Mouse (Mus musculus) heart, adult 18-20 months (tissue): Measurements from ENCODE around the gene Chaf1b. TPM values are rescaled to one million over a fixed set of nuclear protein-coding genes. Genes with fewer than 3 reads are reported as not detected.

Experiments used
- DNase-seq, 2 experiments: peaks; one replicate each; pipeline ENCODE4 v3.0.0; 2021 to 2022; ENCODE audit warnings: mixed read lengths in 1 of 2
- total RNA-seq, 2 experiments: library from RNA; stranded (reverse); gene quantifications; 2 replicates each; pipeline ENCODE4 v1.2.3; 2021

Chaf1b gene
- total RNA-seq, 2 experiments from 2014 or later, result 0.40 to 0.57 TPM

DNA sequence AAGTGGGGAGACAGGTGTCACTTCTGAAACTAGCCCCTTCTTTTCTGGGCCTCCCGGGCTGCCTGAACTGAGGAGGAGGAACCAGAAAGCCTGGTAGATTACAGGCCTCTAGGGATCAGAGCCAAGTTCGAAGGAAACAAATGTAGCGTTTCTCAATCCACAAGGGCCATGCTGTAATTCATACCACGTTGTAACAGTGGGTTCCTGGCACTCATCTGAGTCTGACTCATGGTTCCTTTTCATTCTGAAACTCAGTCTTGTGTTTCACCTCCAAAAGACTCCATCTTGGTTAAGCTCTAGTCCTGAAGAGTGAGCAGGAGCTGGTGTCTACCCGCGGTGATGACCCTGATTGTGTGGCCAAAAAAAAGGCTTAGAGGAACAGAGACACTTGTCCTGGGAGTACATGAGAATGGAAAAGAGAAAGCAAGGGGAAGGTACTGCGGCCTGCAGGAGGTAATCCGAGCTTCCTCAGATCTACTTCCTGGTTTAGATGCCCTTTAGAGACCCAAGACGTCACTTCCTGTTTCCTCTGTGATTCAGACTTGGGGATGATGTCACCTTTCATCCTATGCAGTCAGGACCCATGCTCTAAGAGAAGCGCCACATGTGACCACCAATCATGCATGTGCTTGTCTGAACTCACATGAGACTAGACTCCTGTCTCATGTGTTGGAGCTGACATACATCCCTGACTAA, 30.3 kb downstream of the Chaf1b start:
- peak in 1 of 2 experiments; percentile 47 for DNase-seq

DNA sequence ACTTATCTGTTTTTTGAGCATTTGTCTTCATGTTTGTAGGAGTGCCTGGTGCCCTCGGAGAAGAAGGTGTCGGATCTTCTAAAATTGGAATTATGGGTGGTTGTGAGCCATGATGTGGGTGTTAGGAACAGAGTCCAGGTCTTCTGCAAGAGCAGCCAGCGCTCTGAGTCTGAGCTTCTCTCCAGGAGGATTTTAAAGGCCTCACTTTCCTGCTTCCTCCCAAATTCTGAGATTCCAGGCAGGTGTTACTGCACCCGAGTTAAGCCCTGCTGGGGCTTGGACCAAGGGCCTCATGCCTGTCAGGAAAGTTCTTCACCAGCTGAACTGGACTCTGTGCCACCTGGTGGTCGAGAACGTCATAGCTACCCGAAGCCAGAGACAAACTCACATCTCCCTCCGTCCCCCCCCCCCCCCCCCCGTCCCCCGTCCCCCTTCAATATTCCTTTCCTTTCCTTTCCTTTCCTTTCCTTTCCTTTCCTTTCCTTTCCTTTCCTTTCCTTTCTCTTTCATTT, 31.7 kb downstream of the Chaf1b start:
- peak; percentile 19 to 41 for DNase-seq

DNA sequence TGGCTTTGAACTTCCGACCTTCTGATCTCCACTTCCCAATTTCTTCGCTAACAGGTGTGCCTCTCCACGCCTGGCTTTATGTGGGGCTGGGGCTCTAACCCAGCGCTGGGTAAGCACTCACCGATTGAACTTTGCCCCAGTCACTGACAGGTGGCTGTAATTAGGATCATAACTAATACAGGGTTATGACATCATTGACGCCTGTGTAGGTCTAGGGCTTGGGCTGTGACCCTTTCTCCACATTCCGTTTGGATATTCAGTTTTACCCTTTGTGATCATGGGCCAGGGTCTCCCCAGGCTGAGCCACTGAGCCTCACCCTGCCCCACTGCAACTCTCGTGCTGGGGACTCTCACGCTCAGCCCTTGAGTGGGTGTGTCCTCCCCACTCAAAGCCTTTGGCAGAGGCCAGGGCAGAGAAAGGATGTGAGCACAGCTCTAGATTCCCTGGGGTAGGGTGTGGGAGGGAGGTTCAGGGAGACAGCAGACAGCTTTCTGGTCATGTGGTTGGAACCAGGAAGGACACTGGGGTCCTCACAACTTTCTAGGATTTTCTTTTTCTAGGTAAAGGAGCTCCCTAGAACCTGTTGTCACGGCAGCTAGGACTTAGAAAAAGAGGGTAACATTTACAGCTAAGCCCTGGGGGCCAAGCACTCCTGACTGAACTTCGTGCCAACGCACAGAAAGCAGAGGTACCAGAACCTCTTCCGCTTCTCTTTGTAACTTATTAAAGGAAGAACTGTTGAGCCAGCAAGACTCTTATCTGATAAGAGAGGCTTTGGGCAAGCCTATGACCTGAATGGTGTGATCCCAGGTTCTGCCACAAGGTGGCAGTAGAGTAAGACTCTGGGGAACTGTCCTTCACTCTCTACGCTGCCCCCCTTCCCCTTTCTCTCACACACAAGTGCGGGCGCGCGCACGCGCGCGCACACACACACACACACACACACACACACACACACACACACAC, 34.3 kb downstream of the Chaf1b start:
- DNase-seq, result peak; percentile 63 to 92

DNA sequence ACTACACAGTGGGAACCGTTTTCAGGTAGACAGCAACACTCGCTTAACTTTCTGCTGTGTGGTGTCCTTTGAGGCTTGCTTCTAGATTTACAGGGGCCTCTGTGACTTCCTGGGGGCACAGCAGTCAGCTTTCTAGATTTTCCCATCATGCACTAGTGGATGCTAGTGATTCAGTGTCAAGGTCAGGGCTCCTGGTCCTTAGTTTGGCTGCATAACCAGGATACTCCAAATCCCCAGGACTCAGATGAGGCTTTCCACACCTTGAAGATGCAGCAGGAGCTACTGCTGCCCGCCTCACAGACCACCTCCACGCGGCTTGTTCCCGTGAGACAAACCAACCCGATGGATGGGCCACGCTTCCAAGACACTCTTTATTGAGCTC, 35.0 kb downstream of the Chaf1b start:
- DNase-seq, result no peak

DNA sequence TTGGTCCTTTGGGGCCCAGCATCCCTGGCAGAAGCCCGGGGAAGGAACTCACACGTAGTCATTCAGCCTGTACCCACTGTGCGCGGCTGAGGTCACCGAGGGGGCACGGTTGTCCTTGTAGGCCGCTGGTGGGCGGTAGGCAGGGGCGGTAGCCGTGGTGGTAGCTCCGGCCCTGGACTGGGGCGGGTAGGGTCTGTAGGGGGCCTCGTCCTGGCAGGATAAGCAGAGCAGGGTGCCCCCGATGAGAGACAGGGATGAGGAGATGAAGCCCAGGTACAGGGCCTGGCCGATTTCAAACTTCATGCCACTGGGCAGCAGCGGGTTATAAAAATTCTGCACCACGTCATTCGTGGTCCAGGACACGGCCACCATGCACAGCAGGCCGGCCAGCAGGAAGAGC, 35.5 kb downstream of the Chaf1b start:
- DNase-seq, result no peak

DNA sequence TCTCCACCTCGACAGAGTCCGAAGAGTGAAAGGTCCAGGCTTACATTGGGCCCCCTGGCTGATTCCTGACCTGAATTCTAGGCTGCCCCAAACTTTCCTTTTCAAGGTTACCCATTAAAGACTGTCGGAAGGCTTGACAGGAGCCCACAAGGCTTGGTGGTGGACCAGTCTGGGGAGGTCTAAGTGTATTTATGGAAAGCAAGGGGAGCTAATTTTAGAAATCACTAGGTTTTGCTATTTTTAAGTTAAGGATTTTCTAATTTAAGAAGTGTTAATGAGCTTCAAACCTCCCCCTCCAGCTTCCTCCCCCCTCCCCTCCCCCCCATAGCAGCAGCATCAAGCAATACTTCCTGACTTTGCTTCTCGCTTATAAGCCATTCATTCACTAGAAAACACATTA, 37.0 kb downstream of the Chaf1b start:
- no peak for DNase-seq

DNA sequence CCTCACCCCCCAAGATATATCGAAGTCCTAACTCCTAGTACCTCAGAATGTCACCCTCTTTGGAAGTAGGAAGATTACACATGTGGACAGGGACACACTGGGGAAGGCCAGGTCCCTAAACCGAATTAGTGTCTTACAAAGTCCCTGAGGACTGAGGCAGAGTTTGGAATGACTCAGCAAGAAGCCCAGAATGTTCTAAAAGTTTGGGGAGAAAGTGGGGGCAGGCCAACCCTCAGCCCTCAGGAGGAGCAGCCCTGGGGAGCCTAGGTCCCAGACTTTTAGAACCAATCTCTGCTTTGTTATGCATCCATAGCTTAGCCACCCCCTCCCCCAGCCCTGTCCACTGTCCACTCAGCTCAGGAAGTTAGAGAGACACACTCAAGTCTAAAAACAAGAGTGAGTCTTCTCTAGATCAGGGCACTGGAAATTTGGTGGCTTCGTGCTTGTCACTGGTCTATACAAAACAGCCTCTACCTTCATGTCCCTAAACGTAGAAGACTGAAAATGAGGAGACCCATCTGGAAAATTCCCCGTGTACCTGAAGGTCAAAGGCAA, 39.2 kb downstream of the Chaf1b start:
- DNase-seq, result no peak

DNA sequence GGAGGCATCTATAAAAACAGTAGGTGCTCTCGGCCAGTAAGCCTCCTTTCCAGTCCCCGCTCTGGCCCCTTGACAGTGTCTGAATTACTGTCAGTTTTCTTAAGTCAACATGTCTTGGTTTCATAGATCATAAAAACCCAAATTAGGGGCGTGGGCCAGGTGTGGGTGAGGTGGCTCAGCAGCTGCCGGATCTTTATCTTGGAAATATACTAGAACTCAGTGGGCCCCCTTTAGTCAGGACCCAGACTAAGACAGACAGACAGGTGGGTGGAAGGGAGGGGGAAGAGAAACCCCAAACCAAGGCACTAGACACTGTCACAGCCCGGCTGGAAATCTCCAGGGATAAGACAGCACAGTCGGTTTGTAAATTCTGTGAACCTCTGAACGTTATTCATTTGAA, 40.1 kb downstream of the Chaf1b start:
- DNase-seq, result no peak

DNA sequence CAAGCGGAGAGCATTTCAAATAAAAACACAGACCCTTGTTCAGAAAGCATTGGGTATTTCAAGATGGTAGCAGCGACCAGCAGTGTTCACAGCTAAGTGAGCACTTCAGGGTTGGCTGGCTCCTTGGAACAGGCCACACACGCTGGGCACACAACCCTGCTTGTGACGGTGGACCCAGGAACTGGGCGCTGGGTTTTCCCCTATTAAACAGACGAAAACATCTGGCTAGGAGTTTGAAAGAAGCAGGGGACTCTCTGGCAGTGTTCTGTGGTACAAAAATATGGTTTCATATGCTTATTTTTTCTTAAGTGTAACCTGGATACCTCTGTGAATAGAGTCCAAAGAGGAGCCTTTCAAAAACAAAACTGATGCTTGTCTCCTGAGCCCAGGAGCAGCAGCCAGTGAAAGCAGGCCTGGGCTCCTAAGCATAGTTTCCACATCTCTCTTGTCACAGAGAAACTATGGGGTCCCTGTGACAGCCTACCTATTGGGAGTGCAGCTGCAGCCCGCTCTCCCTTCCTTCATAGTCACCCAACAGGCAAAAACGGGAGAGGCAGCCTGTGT, 42.1 kb downstream of the Chaf1b start:
- DNase-seq, result no peak

DNA sequence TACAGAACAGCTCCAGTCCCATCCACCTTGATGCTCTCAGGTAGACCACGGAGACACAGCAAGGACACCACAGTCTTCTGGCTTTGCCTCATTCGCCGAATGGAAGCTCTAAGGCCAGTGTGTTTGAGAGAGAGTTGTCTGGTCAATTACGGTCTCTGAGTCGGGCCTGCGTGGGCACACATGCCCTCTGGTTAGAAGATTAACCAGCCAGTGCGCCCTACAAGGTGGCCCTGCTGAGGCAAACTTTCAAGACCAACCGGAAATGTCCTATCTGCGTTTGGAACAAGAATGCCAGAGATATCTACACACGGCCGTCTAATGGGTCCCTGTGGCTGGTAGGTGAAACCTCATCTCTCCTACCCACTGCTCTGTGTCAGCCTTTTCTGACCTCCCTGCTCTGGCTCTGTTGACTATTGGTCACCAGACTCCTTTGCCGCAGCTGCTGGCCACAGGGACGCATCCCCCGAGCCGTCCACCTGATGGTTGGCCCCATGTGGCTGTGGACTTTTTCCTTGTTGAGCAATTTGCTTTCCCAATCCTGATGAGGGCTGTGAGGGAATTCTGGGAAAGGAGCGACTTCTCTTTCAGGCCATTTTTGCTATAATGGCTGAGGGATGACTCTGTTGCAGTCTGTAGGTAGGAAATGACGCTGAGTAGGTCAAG, 45.8 kb downstream of the Chaf1b start:
- DNase-seq, result no peak

DNA sequence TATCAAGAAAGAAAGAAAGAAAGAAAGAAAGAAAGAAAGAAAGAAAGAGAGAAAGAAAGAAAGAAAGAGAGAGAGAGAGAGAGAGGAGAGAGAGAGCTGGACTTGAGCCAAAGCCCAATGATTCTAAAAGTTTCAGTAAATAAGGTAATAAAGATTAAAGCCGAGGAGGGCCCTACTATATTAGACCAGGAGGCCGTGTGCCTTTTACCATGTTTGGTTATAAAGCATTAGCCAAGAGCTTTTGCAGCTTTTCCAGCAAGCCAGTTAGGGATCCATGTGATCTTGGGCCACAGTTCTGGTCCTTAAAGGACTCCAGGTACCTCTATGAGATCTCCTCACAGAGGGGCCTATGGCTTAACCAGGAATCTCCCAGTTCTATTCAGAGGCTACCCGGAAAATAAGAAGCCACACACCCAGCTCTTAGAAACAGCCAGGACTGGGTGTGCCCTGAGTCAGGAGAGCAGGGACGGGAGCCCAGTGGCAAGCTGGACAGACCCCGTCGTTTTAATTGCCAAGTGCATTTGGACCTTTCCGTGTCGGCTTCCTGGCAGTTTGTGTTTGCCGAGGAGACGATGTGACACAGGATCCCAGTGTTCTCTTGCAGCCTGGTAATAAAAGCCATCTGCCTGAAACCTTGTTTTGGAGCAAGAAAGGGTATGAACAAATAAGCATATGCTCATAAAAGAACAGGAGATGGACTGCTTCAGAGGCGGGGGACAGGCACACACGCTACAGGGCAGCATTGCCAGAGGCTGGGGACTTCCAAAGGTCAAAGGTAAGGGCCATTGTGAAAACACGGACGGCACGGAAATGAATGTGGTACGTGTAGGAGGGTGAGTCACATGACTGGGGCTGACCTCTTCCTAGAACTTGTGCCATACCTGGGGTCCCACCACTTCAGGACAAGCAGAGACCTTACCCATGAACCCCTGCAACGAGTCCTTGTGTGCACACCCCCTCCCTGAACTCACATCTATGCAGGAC, 48.8 kb downstream of the Chaf1b start:
- DNase-seq, result peak in 1 of 2 experiments; percentile 29

DNA sequence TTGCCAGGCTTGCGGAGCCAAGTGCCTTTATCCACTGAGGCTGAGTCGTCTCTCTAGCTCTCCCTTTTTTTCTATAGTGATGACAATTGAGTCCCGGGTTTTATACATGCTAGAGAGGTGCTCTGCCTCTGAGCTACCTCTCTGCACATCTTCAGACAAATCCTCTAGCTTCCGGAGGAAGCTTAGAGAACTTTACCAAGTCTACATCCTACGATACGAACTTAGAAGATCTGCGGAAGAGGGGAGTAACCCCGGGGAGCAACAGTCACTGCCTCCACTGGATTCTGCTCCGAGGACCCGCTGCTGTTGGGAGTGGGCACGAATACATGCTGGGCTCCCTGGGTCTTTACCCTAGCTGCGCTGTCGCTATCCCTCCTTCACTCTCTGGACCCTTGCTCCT, 50.9 kb downstream of the Chaf1b start:
- DNase-seq, result no peak

DNA sequence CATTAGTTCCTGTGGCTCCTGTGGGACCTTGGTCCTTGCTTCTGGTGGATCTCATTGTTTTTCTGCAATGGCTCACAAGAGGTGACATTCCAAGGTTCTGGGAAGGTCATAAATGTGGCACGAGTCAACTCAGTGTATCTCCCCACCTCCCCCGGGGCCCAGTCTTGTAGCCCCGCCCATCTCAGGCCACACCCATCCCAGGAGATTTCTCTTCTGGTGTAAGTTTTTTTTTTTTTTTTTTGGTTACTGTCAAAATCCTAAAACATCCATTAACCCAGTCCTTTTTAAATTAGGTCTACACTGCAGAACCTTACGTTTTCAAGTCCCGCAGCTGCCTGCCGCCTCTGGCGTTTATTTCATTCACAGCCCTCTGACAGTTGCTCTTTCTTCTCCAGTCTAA, 51.3 kb downstream of the Chaf1b start:
- no peak for DNase-seq

DNA sequence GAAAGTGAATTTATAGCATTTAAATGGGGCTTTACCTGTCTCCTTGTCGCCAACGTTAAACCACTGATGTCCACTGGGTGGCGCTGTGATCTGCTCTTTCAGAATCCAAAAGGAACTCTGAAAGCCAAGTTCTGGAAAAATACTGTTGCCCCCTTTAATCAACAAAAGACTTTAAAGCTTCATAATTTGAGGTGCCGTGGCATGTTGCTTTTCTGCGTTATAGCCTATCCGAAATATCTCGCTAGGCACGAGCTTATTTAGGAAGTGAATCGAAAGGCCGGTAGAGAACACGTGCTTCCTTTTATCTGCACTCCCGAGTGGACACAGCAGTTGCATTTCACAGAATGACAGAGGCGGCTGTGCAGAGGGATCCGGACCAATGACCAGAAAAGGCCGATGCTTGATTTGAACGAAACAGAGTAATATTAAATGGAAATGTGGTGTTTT, 54.7 kb downstream of the Chaf1b start:
- peak; percentile 42 to 84 for DNase-seq

DNA sequence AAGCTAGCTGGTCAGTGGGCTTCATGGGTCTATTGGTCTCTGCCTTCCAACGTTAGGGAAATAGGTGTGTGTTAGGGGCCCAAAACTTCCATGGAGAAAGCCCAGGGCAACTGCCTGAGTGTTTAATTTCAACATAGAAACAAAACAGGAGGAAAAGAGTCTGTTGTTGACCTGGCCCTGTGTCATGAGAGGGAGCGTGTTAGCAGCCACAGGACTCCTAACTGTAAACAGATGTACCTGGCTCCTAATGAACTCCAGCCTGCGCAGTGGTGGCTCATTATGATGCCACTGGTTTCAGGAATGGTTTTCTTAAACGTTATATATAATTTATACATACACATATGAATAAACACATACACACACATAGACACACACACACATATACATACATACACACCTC, 56.3 kb downstream of the Chaf1b start:
- DNase-seq, result no peak

DNA sequence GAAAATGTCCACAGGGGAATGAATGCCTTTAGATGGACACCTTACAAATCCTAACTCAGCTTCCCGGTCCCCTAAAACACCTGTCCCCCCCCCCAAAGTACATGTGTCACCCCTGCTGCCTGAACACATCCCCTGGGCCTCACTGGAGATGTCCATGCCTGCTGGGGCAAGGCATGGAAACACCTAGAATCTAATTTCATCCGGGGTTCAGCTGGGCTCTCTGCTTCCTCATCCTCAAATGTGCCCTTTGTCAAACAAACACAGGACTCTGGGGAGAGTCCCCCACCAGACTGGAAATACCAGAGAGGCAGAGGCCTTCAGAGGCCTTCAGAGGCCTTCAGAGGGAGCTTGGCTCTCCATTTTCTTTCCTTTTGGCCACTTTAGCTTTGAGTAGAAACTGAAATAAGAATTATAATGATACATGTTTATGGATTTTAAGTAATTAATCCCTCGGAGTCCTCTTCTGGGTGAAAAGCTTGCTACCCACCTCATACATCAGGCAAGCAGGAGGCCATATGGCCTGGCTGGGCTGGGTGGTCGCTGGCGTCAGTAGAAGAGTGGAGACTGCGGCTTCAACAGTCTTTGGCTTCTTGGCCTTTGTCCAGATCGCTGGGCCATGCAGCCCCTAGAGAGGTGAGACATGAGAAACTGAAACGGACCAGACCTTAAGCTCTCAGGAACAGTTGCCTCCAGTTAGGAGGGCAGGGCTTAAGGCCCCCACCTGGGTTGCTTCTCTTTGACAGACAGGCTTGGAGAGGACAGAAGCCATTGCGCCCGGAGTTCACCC, 58.3 kb downstream of the Chaf1b start:
- no peak for DNase-seq

DNA sequence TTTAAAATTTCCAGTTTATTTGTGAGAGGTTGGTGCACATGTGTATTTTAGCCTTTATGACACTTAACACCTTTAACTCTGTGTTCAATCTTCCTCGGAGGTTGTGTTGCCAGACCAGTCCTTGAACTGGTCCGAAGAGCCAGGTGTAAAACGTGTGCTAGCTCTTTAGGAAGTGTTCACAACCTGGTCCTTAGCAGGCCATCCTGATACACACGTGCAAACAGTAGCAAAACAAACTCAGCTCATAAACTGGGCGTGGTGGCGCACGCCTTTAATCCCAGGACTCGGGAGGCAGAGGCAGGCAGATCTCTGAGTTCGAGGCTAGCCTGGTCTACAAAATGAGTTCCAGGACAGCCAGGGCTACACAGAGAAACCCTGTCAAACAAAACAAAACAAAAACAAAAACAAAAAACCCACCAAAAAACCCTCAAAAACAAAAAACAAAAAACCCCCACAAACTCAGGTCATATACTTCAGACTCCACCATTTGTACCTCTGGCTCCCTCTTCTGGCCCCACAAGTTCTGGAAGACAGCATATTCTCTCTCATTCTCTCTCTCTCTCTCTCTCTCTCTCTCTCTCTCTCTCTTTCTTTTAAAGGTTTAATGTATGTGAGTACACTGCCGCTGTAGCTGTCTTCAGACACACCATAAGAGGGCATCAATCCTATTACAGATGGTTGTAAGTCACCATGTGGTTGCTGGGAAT, 59.2 kb downstream of the Chaf1b start:
- DNase-seq, result no peak

DNA sequence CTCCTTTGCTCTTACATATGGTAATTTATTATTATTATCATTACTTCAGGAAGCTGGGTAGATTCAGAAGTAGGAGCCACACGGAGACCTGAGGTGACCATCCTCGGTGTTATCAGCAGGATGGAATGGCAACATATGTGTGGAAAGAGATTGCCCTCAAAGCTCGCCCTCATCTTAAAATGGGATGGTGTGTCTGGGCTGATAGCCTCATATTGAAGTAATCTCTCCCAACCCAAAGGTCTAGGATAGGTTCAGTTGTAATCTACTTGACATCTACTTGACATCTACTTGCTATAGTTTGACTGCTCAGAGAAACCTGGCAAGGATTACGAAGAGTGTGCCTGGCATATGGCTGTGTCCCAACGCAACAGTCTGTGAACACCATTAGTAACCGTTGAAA, 60.6 kb downstream of the Chaf1b start:
- no peak for DNase-seq

DNA sequence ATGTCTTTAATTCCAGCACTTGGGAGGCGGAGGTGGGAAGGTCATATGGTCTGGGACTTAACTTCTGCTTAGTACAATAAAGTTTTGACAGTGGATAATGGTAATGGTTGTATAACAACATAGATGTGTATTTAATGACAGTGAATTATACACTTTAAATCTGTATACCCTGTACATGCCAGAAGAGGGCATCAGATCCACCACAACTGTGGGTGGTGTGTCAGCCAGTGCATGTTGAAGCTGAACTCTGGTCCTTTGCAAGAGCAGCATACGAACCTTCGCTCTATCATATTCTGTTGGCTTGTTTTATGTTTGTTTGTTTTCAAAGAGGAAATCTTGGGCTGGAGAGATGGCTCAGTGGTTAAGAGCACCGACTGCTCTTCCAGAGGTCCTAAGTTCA, 63.7 kb downstream of the Chaf1b start:
- no peak for DNase-seq
